Mouse (Mus musculus) megakaryocyte, adult 5-6 weeks (primary cell): ENCODE measurements around the gene Trim66. TPM values are rescaled to one million over a fixed set of nuclear protein-coding genes. Genes with fewer than 3 reads are reported as not detected.

ENCODE experiments used
- ATAC-seq: 2 replicates; pipeline ENCODE4 v1.8.0; 2016; ENCODE audit warnings: mild to moderate bottlenecking, inconsistent platforms; ENCODE audit not compliant: poor library complexity, severe bottlenecking
- total RNA-seq, 2 experiments: library from RNA; stranded (forward) in 1 of 2; stranded (reverse) in 1 of 2; fragments of 153-499, 151-499 nt in 1 of 2; fragments of 221-1000, 200-1000 nt in 1 of 2; gene quantifications; 2 replicates each; pipeline versions ENCODE4 v1.2.3 to v1.2.4; 2015 to 2017

Gene Trim66
- total RNA-seq, 2 experiments from 2014 or later, result not detected

DNA sequence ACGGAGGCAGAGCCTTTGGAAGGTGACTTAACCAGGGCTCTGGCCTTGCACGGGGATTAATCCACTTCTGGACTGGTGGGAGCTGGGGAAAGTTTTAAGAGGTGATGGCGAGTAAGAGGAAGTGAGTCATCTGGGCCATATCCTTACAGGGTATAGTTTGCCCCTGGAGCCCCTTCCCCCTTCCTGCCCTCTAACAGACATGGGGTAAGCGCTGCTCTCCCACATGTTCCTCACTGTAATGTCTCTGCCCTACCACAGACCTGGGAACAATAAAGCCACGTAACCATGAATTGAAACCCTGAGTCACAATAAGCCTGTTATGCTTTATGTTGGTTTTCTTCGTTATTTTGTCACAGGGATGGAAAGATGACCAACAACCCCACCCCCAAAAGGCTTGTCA, 51.4 kb downstream of the Trim66 start:
- peak; percentile 49 for ATAC-seq

DNA sequence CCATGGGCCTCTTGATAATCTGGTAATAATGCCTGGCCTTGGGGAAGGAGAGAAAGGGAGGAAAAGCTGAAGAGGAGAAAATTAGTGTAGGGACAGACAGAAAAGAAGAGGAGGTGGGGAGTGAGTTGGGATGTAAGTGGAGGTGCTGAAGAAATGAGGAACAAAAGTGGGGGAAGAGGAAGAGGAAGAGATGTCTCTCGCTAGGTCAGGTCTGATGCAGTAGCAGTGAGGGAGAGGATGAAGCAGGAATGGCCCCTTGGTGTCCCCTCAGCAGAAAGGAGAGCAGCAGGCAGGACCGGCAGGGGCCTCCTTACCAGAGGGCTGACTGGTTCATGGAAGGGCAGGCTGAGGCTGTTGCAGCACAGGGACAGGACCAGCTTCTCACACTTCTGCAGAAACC, 52.2 kb downstream of the Trim66 start:
- peak; percentile 58 for ATAC-seq

DNA sequence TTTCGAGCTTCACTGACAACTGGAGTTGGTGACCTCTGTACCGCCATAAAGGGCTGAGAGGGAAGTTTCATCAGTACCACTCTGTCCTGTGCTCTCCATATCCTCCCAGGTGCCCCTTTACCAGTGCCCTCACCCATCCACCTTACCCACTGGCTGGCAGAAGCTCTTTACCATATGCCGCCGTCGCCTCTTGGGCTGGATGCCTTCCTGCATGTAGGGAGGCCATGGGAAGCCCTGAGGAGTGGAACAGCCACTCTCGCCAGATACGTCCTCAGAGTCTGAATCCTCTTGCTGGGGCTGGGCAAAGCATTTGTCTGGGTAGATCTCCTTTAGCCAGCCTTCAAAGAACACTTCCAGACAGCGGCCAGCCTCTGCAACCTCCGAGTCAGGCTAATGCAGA, 53.1 kb downstream of the Trim66 start:
- ATAC-seq, result no peak

DNA sequence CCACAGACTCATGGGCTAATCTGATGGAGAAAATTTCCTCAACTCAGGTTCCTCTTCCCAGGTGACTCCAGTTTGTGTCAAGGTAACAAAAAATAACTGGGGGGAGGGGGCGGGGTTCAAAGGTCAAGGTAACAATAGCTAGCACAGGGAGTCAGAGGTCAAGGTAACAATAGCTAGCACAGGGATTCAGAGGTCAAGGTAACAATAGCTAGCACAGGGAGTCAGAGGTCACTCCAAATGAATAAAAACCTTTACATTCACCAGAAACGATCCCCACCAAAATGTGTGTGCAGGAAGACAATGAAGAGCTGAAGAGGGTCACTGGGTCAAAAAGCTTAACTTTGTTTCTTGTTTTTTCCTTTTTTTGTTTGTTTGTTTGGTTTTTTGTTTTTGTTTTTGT, 59.9 kb downstream of the Trim66 start:
- no peak for ATAC-seq

DNA sequence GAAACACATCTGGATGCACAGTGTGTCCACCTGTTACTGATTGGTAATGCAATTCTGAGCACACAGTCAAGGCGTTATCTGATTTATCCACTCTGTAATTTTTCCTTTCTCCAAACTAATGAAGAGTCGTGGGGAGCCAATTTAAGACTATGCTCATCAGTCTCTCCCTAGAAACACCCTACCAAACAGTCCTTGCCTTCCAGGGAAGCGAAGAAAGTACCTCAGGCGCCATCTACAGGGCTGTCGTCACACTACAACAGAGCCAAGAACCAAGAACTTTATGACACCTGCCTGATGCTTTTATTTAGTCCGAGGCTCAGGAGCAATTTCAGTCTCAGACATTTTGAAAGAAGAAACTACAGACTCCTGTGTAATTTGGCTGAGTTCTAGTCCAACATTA, 62.9 kb downstream of the Trim66 start:
- peak; percentile 45; the same call in 1 of the 2 replicates for ATAC-seq

DNA sequence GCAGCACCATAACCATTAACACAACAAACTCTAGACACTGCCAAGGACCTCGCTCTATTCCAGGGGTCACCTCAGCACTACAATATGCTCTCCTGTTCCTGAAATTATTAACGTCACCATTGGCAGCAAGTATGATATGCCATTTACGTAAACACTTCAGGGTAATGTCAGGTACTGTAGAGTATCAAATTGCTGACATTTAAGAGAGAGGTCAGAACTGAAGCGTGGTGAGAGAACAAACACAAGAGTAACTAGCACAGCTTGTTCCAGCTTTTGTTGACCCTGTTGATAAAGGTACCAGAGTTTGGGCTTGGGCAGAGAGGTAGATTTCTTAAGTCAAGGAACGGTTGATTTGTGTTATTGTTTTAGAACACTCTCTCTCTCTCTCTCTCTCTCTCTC, 65.2 kb downstream of the Trim66 start:
- no peak for ATAC-seq

DNA sequence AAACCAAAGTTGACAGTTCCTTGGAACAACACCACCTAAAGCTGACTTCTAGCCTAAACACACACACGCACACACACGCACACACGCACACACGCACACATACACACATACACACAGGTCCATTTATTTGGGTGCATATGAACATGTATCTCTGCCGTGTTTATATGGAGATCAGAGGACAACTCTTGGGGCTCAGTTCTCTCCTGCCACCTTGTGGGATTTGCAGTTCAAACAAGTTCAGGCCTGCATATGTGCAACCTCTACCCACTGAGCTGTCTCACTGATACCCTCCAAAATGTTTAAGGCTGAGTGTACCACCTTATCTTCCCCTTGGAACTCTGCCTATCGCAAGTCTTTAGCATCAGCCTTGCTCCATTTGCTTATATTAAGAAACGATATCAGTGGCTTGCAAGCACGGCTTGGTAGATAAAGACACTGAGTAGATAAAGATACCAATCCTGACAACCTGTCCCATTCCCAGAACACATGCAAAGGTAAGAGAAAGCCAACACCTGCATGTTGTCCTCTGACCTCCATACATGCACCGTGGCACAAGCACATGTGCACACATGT, 67.2 kb downstream of the Trim66 start:
- ATAC-seq, result no peak

DNA sequence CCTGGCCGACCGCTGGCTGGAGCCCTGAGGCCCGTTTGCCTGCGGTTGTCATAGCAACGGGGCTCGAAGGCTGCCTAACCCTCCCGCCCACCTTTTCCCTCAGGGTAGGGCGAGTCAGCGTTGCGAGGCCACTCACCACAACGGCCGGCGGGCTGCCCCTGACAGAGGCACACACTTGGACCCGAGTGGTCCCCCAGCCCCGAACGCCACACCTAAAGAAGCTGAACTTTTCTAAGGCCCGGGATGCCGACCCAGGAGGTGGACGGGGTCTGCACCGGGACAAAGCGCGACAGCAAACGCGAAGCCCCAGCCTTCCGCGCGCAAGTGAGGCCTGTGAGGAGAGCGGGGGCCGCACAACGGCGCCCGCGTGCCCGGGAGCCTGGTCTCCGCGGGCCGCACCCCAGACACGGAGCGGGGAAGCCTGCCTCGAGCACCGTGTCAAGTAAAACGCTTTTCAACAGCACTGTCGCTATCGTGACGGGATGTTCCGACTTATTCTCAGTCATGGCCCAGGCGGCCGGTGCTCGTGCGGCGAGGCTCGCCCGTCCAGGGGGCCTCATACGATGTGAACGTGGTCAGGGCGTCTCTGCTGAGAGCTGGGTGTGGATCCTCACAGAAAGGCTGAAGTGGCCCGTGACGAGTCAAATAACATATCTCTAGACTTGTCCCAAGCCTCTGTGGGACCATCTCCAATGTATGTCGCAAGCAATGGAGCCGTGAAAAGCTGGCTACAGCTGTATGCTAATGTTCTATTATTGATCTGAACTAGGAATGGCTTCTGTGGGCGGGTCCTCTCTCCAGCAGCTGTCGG, 68.9 kb downstream of the Trim66 start, which contains the start of gene Stk33:
Stk33 (minus strand) TSS at position 301 of the 811 bp plus-strand sequence.
- 0 out of 2 replicates have a peak, but pooled peaks have one; percentile 18 for ATAC-seq

DNA sequence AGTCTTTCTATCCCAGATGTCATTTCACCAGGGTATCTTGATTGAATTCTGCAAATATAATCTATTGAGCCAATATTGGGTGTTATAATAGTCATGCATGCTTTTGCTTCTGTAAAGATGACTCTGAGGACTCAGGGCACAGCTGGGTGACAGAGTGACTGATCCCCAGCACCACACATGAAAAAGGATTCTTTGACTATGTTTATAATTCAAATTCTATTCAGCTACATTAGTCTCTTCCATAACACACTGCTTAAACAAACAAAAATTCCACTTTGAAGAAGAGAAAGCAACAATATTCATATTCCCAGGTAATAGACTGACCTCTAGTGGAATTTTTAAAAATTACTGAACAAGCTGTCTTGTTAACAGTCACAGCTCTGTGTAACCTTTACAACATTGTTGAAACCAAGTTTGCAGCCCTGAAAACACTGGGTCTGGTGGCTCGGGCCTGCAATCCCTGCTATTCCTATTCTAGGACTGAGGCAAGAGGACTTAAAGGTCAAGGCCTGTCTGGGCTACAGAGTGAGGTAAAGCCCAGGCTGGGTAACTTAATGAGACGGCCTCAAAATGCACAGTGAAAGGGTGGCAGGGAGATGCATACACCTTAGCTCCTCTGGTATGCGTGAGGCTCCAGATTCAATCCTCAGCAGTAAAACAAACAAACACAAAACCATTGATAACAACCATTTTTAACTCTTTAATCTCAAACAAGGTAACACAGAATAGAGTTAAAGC, 83.3 kb downstream of the Trim66 start:
- ATAC-seq, result no peak

DNA sequence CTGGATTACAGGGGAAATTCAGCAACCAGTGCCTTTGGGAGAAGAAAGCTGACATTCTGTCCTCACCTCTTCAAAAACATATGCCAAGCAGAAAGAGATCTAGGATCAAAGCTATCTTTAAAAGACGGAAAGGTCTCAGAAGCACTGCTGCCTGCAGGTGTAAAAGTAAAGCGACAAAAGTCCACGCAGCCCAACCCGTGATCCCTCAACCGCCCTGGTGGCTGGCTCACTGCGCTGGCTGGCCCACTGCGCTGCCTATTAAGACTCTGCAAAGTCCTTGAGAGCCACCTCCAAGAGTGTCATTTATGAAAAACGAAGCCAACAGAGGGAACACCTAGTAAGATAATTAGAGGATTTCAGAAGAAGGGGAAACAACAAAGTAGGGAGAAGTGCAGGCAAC, 85.1 kb downstream of the Trim66 start:
- ATAC-seq, result no peak

DNA sequence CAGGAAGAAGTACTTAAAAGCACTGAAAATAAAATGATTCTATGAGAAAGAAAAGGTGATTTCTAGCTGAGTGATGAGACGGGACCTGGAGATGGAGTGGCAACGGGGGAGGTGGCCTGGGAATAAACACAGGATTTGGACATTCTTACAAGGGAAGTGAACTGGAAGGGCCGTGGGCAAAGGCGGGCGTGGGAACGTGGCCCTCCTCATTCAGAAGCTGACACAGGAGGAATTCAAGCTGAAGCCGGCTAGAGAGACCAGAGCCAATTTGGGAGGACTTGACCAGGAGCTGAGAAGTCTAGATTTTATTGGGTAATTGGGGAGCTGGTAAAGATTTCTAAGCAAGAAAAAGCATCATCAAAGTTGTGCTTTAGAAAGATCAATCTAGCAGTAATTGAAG, 102.4 kb downstream of the Trim66 start:
- no peak for ATAC-seq

DNA sequence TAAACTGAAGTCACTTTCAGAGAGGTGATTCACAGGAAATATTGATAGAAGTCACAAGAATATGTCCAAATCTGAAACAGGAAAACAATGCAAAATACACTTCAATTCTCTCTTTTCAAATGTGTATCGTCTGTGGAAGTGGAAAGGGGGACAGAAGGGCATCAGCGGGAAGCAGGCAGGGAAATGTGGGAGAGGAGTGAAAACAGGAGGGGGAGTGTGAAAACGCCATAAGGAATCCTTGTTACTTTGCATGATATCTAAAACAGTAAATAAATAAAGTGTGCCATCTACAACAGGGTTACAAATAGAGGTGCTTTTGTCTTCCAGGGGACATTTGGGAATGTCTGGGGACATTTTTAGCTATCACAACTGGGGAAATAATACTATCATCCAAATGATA, 108.6 kb downstream of the Trim66 start:
- no peak for ATAC-seq

Other genes with a start within 250 kb of the Trim66 start
- not detected in 2 replicates for gene Stk33, start 69.1 kb downstream of the Trim66 start, total RNA-seq (2015)
- gene Stk33, start 69.1 kb downstream of the Trim66 start, total RNA-seq (2017), result not detected in 2 replicates
- gene Rpl27a, start 11.0 kb upstream of the Trim66 start, total RNA-seq (2015), result 370 and 392 TPM in 2 replicates
- gene Rpl27a, start 11.0 kb upstream of the Trim66 start, total RNA-seq (2017), result 556 and 612 TPM in 2 replicates
- 0.69 and 2.0 TPM in 2 replicates for gene St5, start 195.5 kb upstream of the Trim66 start, total RNA-seq (2015)
- gene St5, start 195.5 kb upstream of the Trim66 start, total RNA-seq (2017), result 0.73 and 1.3 TPM in 2 replicates
- gene Akip1, start 195.6 kb upstream of the Trim66 start, total RNA-seq (2015), result 28.4 and 37.0 TPM in 2 replicates
- gene Akip1, start 195.6 kb upstream of the Trim66 start, total RNA-seq (2017), result 13.5 and 18.0 TPM in 2 replicates
- gene BC051019, start 215.7 kb upstream of the Trim66 start, total RNA-seq (2015), result not detected in 2 replicates
- not detected in 2 replicates for gene BC051019, start 215.7 kb upstream of the Trim66 start, total RNA-seq (2017)
- not detected in 2 replicates for gene Ascl3, start 223.6 kb upstream of the Trim66 start, total RNA-seq (2015)
- gene Ascl3, start 223.6 kb upstream of the Trim66 start, total RNA-seq (2017), result 0.95 TPM in 1 of 2 replicates, not detected in the other
- 84.3 and 92.5 TPM in 2 replicates for gene Tmem9b, start 244.7 kb upstream of the Trim66 start, total RNA-seq (2015)
- 43.8 and 48.8 TPM in 2 replicates for gene Tmem9b, start 244.7 kb upstream of the Trim66 start, total RNA-seq (2017)